Mouse (Mus musculus) heart, adult 2 months (tissue): ENCODE measurements at regions not wholly inside any gene's neighbourhood (a gene's known extent, or its start where the extent isn't known, plus 50 kb on each side); places are given as distances from the start of the nearest gene placed in this dataset.

Experiments
- CTCF ChIP-seq: fragments of 200-600 bp; IDR thresholded peaks from 2 replicates; pipeline ENCODE4 v1.8.1; 2022; ENCODE audit warnings: antibody characterized with exemption, mild to moderate bottlenecking, moderate library complexity
- EP300 ChIP-seq: fragments of 200-500 bp; IDR thresholded peaks from 2 replicates; pipeline ENCODE4 v1.6.1; 2011; ENCODE audit warnings: low read depth, low read length, control low read depth; ENCODE audit not compliant: insufficient read depth

DNA sequence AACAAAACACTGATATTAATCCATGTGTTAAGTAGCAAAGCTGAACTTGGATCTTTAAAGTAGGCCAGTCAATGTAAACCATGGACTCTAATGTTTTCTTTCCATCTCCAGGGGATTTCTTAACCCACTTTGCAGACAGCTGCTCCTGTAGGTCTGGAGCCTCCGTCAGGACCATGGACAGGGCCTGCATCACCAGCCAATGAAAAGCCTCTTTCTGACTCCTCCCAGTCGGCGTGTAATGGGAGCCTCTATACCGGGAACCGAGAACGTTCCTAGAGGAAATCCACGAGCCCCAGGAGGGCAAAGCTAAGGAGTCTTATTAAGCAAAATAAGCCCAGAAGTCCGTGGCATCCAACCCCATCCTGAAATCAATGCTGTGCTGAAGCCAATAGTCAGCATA is 189.1 kb upstream of the Csf3r start:
- TF ChIP-seq CTCF = no peak
- no peak for TF ChIP-seq EP300
